Mouse (Mus musculus) lung, embryonic 15.5 days (tissue): ENCODE results near the gene Olfr639. TPM values are rescaled to one million over a fixed set of nuclear protein-coding genes. Genes with fewer than 3 reads are reported as not detected.
"Not testable (repeated sequence)": the region's sequence is repeated elsewhere in the genome, so short reads cannot be mapped to it uniquely, and the experiment has no call there.

Source experiments
- ATAC-seq: fragments of 200-750 bp; cut with Nextera tagmentation; 2 replicates; pipeline ENCODE4 v1.8.0; 2017; ENCODE audit warnings: moderate number of reproducible peaks, borderline replicate concordance; ENCODE audit not compliant: low FRiP score, low TSS enrichment; ENCODE audit errors: extremely low read depth
- H3K27ac ChIP-seq: fragments of 300-500 bp; sonication (generic); 2 replicates; pipeline ENCODE4 v1.5.1; 2015; ENCODE audit warnings: moderate library complexity, mild to moderate bottlenecking, inconsistent platforms
- H3K27me3 ChIP-seq: fragments of 300-500 bp; sonication (generic); 2 replicates; pipeline ENCODE4 v1.6.1; 2015; ENCODE audit warnings: inconsistent platforms
- H3K36me3 ChIP-seq: fragments of 300-500 bp; sonication (generic); 2 replicates; pipeline ENCODE4 v1.6.1; 2015; ENCODE audit warnings: inconsistent platforms
- H3K4me1 ChIP-seq: fragments of 300-500 bp; sonication (generic); 2 replicates; pipeline ENCODE4 v1.6.1; 2015; ENCODE audit warnings: inconsistent platforms
- H3K4me2 ChIP-seq: fragments of 300-500 bp; sonication (generic); 2 replicates; pipeline ENCODE4 v1.6.1; 2015; ENCODE audit warnings: inconsistent platforms, mild to moderate bottlenecking, moderate library complexity
- H3K4me3 ChIP-seq: fragments of 300-500 bp; sonication (generic); 2 replicates; pipeline ENCODE4 v1.5.1; 2015; ENCODE audit warnings: mild to moderate bottlenecking, inconsistent platforms
- H3K9ac ChIP-seq: fragments of 300-500 bp; sonication (generic); 2 replicates; pipeline ENCODE4 v1.6.1; 2015; ENCODE audit warnings: inconsistent platforms
- H3K9me3 ChIP-seq: fragments of 300-500 bp; sonication (generic); 2 replicates; pipeline ENCODE4 v1.6.1; 2016; ENCODE audit warnings: inconsistent platforms
- WGBS: fragments of 180-500 bp; shearing (Covaris S2); methylation state at CpG from one replicate; pipeline ENCODE4 v1.1.7; 2015; 5-methylcytosine and 5-hydroxymethylcytosine counted together
- polyA plus RNA-seq: library from polyadenylated mRNA; unstranded; fragments of >200 nt; fragmentation: Nextera tagmentation; extraction: Ambion mirVana; gene quantifications from 2 replicates; pipeline ENCODE4 v1.2.1, GENCODE M21; 2015

Olfr639 gene
- polyA plus RNA-seq, 1 experiment from 2014 or later = not detected

- 57% methylated on average over 1 of the region's 1 CpGs for WGBS
- no peaks in the 10 kb centered on the region for H3K27me3 ChIP-seq
- no peak within 1 kb of the TSS for H3K4me3 ChIP-seq
- no peaks in the 10 kb centered on the region for H3K36me3 ChIP-seq
- no peak within 1 kb of the TSS for H3K27ac ChIP-seq
- ATAC-seq = no peak
- H3K9me3 ChIP-seq = no peaks in the 10 kb centered on the region
- H3K4me1 ChIP-seq = no peaks in the 10 kb centered on the region
- H3K4me2 ChIP-seq = no peak within 1 kb of the TSS
- H3K9ac ChIP-seq = no peak within 1 kb of the TSS
Measured at GRCm38 (mm10) chr7:103970852-103971251, 46.3 kb downstream of the Olfr639 start, which contains the start of gene Olfr635. Gene Olfr635 (plus strand): TSS chr7:103971152.

DNA sequence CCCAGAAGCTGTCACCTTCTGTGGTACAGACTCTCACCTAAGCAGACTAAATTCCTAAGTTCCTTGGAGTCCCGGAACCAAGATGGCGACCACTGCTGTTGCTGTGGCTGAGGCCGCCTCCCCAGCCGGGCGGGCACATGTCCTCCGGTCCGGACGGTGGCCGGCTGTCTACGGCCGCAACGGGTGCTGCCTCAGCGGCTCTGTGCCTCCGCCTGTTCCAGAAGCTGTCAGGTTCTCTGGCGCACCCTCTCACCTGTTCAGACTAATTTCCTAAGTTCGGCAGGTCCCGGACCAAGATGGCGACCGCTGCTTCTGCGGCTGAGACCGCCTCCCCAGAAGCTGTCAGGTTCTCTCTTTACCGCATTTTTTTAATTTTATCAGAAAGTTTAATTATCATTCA is 50.2 kb downstream of the Olfr639 start:
- not testable (repeated sequence) for H3K36me3 ChIP-seq, ATAC-seq, H3K9me3 ChIP-seq, H3K4me3 ChIP-seq, H3K9ac ChIP-seq, H3K27ac ChIP-seq, H3K27me3 ChIP-seq, H3K4me1 ChIP-seq, H3K4me2 ChIP-seq
- WGBS = 94% methylated on average over 22 of the region's 22 CpGs

Other genes starting within 250 kb of the Olfr639 start
- gene Olfr69, start 245.7 kb downstream of the Olfr639 start, polyA plus RNA-seq = not detected in 2 replicates
- not detected in 2 replicates for gene Olfr68, start 237.6 kb downstream of the Olfr639 start, polyA plus RNA-seq
- not detected in 2 replicates for gene Olfr67, start 225.5 kb downstream of the Olfr639 start, polyA plus RNA-seq
- 4,716 and 5,311 TPM in 2 replicates for gene Hbb-bt, start 203.3 kb downstream of the Olfr639 start, polyA plus RNA-seq
- 14,530 and 15,290 TPM in 2 replicates for gene Hbb-bs, start 189.2 kb downstream of the Olfr639 start, polyA plus RNA-seq
- gene Hbb-bh2, start 176.8 kb downstream of the Olfr639 start, polyA plus RNA-seq = not detected in 2 replicates
- 8.2 and 12.5 TPM in 2 replicates for gene Hbb-bh1, start 174.1 kb downstream of the Olfr639 start, polyA plus RNA-seq
- 807 and 1,263 TPM in 2 replicates for gene Hbb-y, start 164.1 kb downstream of the Olfr639 start, polyA plus RNA-seq
- not detected in 2 replicates for gene Olfr66, start 131.1 kb downstream of the Olfr639 start, polyA plus RNA-seq
- not detected in 2 replicates for gene Olfr64, start 122.8 kb downstream of the Olfr639 start, polyA plus RNA-seq
- gene Olfr65, start 113.8 kb downstream of the Olfr639 start, polyA plus RNA-seq = not detected in 2 replicates
- not detected in 2 replicates for gene Olfr631, start 88.5 kb downstream of the Olfr639 start, polyA plus RNA-seq
- not detected in 2 replicates for gene Olfr632, start 83.0 kb downstream of the Olfr639 start, polyA plus RNA-seq
- gene Olfr633, start 72.9 kb downstream of the Olfr639 start, polyA plus RNA-seq = not detected in 2 replicates
- not detected in 2 replicates for gene Olfr635, start 46.2 kb downstream of the Olfr639 start, polyA plus RNA-seq
- gene Olfr638, start 18.6 kb downstream of the Olfr639 start, polyA plus RNA-seq = not detected in 2 replicates
- gene Olfr640, start 8.3 kb upstream of the Olfr639 start, polyA plus RNA-seq = not detected in 2 replicates
- gene Olfr641, start 18.1 kb upstream of the Olfr639 start, polyA plus RNA-seq = not detected in 2 replicates
- not detected in 2 replicates for gene Olfr642, start 35.4 kb upstream of the Olfr639 start, polyA plus RNA-seq
- not detected in 2 replicates for gene 4930516K23Rik, start 44.1 kb upstream of the Olfr639 start, polyA plus RNA-seq
- not detected in 2 replicates for gene Olfr644, start 54.6 kb upstream of the Olfr639 start, polyA plus RNA-seq
- gene Olfr645, start 68.2 kb upstream of the Olfr639 start, polyA plus RNA-seq = not detected in 2 replicates
- gene Olfr646, start 87.6 kb upstream of the Olfr639 start, polyA plus RNA-seq = not detected in 2 replicates
- not detected in 2 replicates for gene Ubqln5, start 112.5 kb upstream of the Olfr639 start, polyA plus RNA-seq
- not detected in 2 replicates for gene Olfr643, start 120.1 kb upstream of the Olfr639 start, polyA plus RNA-seq
- not detected in 2 replicates for gene Ubqln3, start 126.0 kb upstream of the Olfr639 start, polyA plus RNA-seq
- gene Ubqlnl, start 133.3 kb upstream of the Olfr639 start, polyA plus RNA-seq = not detected in 2 replicates
- gene Olfm5, start 147.5 kb upstream of the Olfr639 start, polyA plus RNA-seq = not detected in 2 replicates
- 0.12 and 0.20 TPM in 2 replicates for gene Olfr648, start 166.1 kb upstream of the Olfr639 start, polyA plus RNA-seq
- gene Olfr649, start 178.7 kb upstream of the Olfr639 start, polyA plus RNA-seq = not detected in 2 replicates
- gene Trim6, start 201.5 kb upstream of the Olfr639 start, polyA plus RNA-seq = 0.75 and 0.98 TPM in 2 replicates
- gene Trim34a, start 227.2 kb upstream of the Olfr639 start, polyA plus RNA-seq = 1.9 and 2.3 TPM in 2 replicates